Mouse (Mus musculus) ovary, postnatal 36 days (tissue): ENCODE measurements around the gene Ruvbl2.

Experiments used
- DNase-seq: peaks from one replicate; pipeline ENCODE4 v3.0.0; 2022; ENCODE audit warnings: low spot score, mixed read lengths

Ruvbl2 gene

DNA sequence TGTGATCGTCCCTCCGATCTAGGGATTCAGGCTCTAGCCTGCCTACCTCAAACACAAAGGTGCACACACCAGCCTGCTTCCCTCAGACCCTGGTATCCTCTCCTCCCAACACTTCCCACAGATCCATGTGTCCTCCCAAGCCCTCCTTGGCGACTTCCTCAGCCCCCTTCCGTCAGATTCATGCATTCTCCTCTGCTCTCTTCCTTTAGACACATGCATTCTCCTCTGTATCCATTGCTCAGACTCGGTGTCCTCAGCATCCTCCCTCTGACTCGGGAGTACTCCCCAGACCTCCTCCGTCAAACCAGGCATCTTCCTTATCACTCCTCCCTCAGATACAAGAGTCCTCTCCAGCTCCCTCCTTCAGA is 4.1 kb downstream of the Ruvbl2 start:
- no peak for DNase-seq

- no peak for DNase-seq
These were observed 11.3 kb downstream of the Ruvbl2 start for GRCm38 (mm10) chr7:45426556-45426955.

DNA sequence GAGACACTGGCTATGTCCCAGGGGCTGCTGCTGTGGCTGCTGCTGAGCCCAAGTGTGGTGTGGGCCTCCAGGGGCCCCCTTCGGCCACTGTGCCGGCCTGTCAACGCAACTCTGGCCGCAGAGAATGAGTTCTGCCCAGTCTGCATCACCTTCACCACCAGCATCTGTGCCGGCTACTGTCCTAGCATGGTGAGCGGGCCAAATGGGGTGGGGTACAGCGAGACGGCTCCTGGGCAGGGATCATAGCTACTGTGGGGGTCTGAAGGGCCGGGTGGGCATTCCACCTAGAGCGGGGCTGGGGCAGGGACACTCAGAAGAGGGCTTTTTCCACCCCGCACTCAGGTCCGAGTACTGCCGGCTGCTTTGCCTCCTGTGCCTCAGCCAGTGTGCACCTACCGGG is 16.7 kb downstream of the Ruvbl2 start:
- no peak for DNase-seq

DNA sequence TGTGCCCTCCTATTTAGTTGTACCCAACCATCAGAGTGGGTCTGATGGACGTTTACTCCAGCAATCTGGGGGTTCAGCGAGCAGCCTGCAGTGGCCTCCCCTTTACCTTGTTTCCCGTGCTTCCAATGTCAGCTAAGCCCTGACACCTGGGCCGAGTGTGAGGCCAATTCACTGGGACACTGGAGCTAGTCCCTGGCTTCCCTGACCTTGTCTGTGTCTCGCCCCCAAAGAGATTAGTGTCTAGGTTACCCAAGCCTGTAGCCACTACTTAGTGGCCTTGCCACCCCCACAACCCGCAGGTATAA is 17.3 kb downstream of the Ruvbl2 start, which contains the start of gene Lhb:
Lhb (plus strand) TSS at position 206 of the 305 bp plus-strand sequence.
- no peak for DNase-seq

GRCm38 (mm10) chr7:45419859-45420614 is 17.9 kb downstream of the Ruvbl2 start:
- no peak for DNase-seq

DNA sequence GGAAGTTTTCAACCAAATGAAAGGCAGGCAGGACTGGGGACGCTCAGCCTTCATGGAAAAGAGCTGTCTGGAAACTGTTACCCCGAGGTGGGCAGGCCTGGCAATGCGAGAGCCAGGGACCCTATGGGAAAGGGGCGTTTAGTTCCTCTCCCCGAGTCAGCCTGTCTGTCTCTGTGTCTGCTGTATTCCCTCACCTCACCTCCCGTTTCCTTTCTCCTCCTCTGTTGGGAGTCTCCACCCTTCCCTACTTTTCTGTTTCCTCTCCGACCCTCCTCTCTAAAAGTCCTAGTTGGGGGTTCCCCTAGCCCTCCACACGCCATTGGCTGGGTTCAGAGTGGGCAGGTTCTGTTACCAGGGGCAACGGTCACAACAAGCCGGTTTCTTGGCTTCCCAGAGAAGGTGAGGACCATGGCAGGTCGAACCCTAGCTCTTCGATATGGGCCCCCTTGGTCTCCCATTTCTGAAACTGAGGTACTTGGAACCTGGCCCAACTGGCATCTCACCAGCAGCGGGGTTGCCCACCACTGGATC is 19.9 kb downstream of the Ruvbl2 start:
- no peak for DNase-seq

DNA sequence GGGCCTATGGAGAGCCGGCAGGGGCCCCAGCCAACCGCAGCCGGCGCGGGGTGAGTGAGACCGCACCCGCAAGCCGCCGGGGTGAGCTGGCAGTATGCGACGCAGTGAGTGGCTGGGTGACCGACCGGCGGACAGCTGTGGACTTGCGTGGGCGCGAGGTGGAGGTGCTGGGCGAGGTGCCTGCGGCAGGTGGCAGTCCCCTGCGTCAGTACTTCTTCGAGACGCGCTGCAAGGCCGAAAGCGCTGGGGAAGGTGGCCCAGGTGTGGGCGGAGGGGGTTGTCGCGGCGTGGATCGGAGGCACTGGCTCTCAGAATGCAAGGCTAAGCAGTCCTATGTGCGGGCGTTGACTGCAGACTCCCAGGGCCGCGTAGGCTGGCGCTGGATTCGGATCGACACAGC is 22.3 kb downstream of the Ruvbl2 start:
- no peak for DNase-seq

GRCm38 (mm10) chr7:45414740-45415224 is 23.1 kb downstream of the Ruvbl2 start:
- DNase-seq = no peak

- no peak for DNase-seq
These were observed 23.8 kb downstream of the Ruvbl2 start for GRCm38 (mm10) chr7:45413864-45414739.

DNA sequence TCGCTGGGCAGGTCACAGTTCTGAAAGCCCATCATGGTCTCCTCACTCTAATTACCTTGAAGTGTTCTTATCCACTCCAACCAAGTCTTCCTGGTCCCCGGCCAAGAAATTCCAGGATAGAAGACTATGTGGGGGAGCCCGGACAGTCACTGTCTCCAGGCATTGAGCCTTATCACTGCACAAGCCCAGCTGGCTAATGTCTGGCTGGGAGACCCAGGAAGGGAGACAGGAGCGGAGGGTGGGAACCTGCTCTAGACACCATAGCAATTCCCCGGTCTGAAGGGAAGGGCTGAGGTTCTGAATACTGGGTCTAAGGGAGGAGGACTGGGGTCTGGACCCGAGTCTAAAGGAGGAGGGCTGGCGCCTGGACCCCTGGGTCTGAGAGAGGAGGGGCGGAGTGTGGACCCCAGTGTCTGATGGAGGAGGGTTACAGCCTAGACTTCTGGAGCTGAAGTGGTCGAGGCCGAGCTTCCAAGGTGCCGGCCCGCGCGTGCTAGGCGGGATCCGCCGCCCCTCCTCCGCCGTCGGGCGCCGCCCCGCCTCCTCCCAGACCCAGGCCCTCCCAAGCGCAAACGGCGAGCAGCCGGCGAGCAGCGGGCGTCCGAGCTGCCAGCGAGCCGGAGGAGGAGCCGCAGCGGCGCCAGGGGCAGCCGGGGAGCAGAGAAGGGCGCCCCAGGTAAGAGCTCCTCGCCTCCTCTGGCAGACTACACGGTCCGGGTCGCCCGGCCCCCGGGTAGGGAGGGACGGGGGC is 24.6 kb downstream of the Ruvbl2 start, which contains the start of gene Ntf5:
Ntf5 (plus strand) TSS at position 583 of the 751 bp plus-strand sequence.
- peak; percentile 61 for DNase-seq

- no peak for DNase-seq
These were observed 25.5 kb downstream of the Ruvbl2 start for GRCm38 (mm10) chr7:45412421-45412820.

DNA sequence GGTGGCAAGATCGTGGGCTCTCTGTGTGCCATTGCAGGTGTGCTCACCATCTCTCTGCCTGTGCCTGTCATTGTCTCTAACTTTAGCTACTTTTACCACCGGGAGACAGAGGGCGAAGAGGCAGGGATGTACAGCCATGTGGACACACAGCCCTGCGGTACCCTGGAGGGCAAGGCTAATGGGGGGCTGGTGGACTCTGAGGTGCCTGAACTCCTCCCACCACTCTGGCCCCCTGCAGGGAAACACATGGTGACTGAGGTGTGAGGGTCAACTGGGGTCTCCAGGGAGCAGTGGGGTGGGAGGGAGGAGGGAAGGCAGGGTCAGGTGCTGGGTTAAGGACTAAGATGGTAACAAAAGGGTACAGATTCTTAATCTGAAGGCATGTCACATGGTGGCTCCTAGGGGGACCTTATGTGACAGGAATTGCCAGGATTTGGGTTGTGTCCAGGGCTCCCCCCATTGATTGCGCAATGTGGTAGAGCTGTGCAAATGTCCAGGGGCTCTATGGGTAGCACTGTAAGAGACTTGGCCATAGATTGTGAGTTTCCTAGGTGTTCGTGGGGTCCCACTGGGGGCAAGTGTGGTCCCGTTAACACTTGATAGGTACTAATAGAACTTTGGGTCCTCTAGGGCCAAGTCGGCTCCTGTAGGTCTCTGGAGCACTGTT is 28.3 kb downstream of the Ruvbl2 start:
- DNase-seq = no peak

- DNase-seq = no peak
These were observed 28.9 kb downstream of the Ruvbl2 start for GRCm38 (mm10) chr7:45408949-45409348.

GRCm38 (mm10) chr7:45408351-45408750 is 29.5 kb downstream of the Ruvbl2 start:
- DNase-seq = no peak

DNA sequence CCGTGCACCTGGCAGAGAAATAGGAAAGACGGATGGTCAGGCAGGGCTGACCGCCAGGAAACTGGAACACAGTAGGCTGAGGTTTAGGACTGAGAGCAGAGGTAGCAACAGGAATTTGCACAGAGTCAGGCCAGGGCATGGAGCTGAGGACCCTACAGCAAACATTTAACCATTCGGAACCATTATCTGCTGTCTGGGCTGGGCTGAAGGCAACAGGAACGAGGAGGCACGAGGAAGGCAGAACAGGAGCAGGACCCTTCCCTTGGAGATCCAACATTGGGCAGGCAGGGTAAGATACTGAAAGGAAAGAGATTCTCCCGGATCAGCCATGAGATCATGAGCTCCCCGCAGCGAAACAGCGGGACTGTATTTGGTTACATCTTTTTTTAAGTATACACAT is 30.1 kb downstream of the Ruvbl2 start:
- no peak for DNase-seq

DNA sequence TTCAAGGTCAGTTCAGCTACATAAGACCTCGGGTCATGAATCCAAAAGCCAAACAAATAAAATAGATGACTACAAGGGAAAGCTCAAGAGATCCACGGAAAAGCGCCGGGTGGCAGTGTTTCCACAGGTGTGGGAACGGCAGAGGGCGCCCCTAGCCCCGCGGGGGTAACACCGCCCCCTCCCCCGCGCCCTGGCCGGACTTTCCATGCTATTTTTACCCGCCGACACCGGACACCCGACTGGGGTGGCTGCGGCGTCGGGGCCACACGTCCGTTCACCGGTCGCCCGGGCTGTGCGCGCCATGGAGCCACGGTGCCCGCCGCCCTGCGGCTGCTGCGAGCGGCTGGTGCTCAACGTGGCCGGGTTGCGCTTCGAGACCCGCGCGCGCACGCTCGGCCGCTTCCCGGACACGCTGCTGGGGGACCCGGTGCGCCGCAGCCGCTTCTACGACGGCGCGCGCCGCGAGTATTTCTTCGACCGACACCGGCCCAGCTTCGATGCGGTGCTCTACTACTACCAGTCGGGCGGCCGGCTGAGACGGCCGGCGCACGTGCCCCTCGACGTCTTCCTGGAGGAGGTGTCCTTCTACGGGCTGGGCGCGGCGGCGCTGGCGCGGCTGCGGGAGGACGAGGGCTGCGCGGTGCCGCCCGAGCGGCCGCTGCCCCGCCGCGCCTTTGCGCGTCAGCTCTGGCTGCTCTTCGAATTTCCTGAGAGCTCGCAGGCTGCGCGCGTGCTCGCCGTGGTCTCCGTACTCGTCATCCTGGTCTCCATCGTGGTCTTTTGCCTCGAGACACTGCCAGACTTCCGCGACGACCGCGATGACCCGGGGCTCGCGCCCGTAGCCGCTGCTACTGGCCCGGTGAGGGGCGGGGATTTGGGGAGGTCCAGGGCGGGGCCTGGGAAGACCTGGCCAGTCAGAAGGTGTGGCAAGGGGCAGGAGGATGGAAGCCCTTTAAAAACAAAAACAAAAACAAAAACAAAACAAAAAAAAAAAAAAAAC is 31.4 kb downstream of the Ruvbl2 start:
- DNase-seq = peak; percentile 36

- DNase-seq = peak; percentile 78
These were observed 32.5 kb downstream of the Ruvbl2 start, which contains the start of gene Kcna7 for GRCm38 (mm10) chr7:45405091-45406075. Gene Kcna7 (plus strand): TSS chr7:45405653.

DNA sequence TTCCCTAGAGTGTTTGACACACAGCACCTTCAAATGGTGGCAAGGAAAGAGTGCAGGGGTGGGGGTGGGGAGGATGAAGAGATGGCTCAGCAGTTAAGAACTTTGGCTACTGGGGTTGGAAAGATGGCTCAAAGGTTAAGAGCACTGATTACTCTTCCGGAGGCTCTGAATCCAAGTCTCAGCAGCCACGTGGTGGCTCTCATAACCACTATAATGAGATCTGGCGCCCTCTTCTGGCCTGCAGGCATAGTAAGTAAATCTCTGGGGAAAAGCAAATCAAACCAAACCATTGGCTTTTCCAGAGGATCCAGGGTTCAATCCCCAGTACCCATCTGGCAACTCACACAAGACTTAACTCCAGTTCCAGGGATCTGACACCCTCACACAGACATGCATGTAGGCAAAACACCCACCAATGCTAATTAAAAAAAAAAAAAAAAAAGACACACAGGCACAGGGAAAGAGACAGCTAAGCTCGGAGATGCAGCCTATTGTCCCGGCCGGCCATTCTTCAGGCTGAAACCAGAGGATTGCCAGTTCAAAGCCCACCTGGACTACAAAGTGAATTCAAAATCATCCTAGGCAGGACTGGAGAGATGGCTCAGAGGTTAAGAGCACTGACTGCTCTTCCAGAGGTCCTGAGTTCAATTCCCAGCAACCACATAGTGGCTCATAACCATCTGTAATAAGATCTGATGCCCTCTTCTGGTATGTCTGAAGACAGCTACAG is 34.2 kb downstream of the Ruvbl2 start:
- DNase-seq = peak; percentile 52
